Mouse (Mus musculus): Measurements from ENCODE around the gene Cmtm4. TPM values are rescaled to one million over a fixed set of nuclear protein-coding genes. Genes with fewer than 3 reads are reported as not detected.

The Cmtm4 gene
- polyA plus RNA-seq (2017; shearing (Covaris generic)): under 1 TPM; 0.31 to 0.66 TPM

GRCm38 (mm10) chr8:104395703-104396357 is at the start of gene Cmtm4:
TSS of gene Cmtm4 (minus strand) at chr8:104395807.

DNA sequence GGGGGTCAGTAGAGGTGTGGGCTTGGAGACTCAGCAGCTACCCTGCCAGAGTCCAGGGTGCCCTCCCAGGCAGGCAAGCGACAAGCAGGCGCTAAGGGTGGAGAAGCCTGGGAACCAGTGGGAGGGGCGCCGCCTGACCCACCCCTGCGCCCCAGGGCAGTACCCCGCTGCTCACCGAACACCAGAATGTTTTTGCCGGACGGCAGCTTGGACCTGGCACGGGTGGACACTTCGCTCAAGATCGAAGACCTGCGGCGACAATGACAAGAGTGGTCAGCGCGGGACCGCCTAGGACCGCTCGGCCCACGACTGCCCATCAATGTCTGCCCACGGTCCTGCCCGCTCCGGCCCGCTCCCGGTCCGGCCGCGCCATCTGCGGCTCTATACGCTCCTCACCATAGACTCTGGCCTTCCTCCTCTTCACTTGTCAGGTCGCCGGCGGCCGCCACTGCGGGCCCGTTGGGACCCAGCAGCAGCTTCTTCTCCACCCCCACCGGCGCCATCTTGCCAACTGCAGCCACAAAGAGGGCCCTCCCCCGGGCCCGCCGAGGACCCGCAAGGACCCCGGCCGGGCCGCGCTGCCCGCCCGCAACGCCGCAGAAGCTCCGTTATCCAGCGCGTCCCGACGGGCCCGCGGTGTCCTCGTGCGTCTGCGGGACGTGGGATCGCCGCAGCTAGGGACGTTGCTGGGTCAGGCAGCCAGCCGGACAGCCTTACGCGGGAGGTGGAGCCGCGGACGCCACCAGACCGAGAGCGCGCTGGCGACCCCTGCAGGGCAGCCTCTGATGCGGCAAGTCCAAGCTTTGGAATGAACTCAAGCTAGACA is 46.9 kb upstream of the Cmtm4 start, which contains the start of gene Dync1li2:
TSS of gene Dync1li2 (minus strand) at position 749 of the 826 bp plus-strand sequence.

DNA sequence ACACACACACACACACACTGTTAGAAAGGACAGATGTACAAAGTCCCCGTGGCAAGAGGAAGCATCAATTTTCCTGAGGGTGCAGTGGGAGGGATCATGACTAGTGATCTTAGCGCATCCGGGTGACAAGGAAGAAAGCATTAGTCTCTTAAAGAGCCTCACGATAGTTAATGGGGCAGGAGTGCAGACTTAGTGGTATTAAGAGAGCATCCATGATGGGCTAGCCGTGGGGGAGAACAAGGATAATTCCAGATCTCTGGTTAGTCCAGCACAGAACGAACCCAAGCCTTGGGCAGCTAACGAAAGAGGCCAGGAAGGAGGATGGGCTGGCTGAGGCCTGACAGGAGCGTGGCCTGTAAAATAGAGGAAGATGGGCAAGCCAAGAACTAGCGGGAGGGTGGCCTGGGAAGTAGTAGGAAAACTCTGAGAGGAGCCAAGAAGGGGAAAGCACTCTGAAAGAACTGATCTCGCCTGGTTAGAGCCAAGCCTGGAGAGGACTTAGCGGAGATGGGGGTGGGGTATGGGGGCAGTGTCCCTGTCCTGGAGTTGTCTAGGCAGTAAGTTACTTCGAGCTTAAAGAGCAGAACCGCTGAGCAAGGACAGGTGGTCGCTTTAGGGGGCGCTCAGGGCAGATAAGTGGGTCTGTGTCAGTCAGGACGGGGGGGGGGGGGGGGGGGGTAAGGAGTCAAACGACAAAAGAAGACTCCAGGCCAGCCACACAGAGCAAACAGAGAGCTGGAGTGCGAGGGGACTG is 56.2 kb downstream of the Cmtm4 start, which contains the start of gene Cmtm3:
TSS of gene Cmtm3 (plus strand) at position 182 of the 754 bp plus-strand sequence.

GRCm38 (mm10) chr8:104321930-104322329 is 73.7 kb downstream of the Cmtm4 start, which contains the start of gene Cmtm2b:
TSS of gene Cmtm2b (plus strand) at chr8:104322230.

DNA sequence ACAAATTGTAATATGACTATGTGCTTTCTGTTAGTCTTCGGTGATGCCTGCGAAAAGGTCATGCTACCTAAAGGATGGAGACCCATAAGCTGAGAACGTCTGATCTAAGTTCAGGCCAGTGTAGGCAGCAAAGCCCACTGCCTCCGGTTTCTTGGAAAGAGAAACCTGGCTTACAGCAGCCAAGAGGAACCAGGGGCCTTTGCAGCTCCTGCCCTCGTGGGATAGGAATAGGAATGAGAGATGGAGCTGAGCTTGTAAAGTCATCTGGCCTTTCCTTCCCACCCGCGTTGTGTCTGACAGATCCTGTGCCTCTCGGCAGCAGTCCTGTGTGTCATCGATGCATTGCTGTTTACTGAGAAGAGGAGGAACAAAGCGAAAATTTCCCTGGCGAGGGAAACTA is 74.3 kb downstream of the Cmtm4 start, which contains the start of gene Gm11020:
TSS of gene Gm11020 (plus strand) at position 301 of the 400 bp plus-strand sequence.

DNA sequence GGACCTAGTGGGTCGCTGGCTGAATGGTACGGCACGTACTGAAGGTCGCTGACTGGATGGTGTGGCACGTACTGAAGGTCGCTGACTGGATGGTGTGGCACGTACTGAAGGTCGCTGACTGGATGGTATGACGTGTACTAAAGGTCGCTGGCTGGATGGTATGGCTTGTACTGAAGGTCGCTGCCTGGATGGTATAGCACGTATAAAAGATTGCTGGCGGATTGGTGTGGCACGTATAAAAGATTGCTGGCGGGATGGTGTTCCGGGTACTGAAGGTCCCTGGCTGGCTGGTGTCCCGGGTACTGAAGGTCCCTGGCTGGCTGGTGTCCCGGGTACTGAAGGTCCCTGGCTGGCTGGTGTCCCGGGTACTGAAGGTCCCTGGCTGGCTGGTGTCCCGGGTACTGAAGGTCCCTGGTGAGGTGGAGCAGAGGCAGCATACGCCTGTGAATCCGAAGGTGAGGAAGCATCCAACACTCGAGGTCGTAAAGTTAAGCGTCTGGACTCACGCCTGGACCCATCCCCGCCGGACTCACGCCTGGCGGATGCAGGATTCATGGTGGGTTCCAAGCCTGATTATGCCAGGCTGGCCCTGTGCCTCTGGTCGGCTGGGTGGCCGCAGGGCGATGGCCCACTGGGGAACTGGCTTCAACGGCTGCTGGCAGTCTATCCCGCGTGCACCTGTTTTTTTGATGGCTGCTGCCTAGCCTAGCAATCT is 86.0 kb downstream of the Cmtm4 start, which contains the start of the genes Gm45711 and Cmtm1:
TSS of gene Gm45711 (minus strand) at position 641 of the 715 bp plus-strand sequence.
TSS of gene Cmtm1 (minus strand) at position 705 of the 715 bp plus-strand sequence.

Other genes with a start within 250 kb of the Cmtm4 start
- 1 to 10 TPM in 1 of 2 experiments, under 1 TPM in 1; 0.07 to 2.2 TPM for gene Bean1, start 225.4 kb downstream of the Cmtm4 start, polyA plus RNA-seq (2017; shearing (Covaris generic))
- 100 to 1,000 TPM in 1 of 2 experiments, 10 to 100 TPM in 1; 95.5 to 107 TPM for gene Tk2, start 147.2 kb downstream of the Cmtm4 start, polyA plus RNA-seq (2017; shearing (Covaris generic))
- gene Cklf, start 144.9 kb downstream of the Cmtm4 start, polyA plus RNA-seq (2017; shearing (Covaris generic)): 100 to 1,000 TPM; 106 to 127 TPM
- under 1 TPM in 1 of 2 experiments, not detected in 1; 0.84 TPM for gene Cmtm2a, start 102.6 kb downstream of the Cmtm4 start, polyA plus RNA-seq (2017; shearing (Covaris generic))
- gene Gm45711, start 85.7 kb downstream of the Cmtm4 start, polyA plus RNA-seq (2017; shearing (Covaris generic)): not detected
- gene Cmtm1, start 85.7 kb downstream of the Cmtm4 start, polyA plus RNA-seq (2017; shearing (Covaris generic)): under 1 TPM in 1 of 2 experiments, not detected in 1; 0.62 TPM
- gene Gm11020, start 74.2 kb downstream of the Cmtm4 start, polyA plus RNA-seq (2017; shearing (Covaris generic)): 1 to 10 TPM in 1 of 2 experiments, not detected in 1; 4.4 TPM
- gene Cmtm2b, start 73.6 kb downstream of the Cmtm4 start, polyA plus RNA-seq (2017; shearing (Covaris generic)): 1 to 10 TPM in 1 of 2 experiments, not detected in 1; 3.7 TPM
- 10 to 100 TPM; 14.5 to 30.9 TPM for gene Cmtm3, start 56.4 kb downstream of the Cmtm4 start, polyA plus RNA-seq (2017; shearing (Covaris generic))
- 10 to 100 TPM; 34.4 to 35.5 TPM for gene Dync1li2, start 47.2 kb upstream of the Cmtm4 start, polyA plus RNA-seq (2017; shearing (Covaris generic))
- gene Terb1, start 114.1 kb upstream of the Cmtm4 start, polyA plus RNA-seq (2017; shearing (Covaris generic)): under 1 TPM; 0.13 to 0.47 TPM
- 100 to 1,000 TPM in 1 of 2 experiments, 10 to 100 TPM in 1; 84.9 to 115 TPM for gene Nae1, start 138.8 kb upstream of the Cmtm4 start, polyA plus RNA-seq (2017; shearing (Covaris generic))
- gene Car7, start 138.9 kb upstream of the Cmtm4 start, polyA plus RNA-seq (2017; shearing (Covaris generic)): 1 to 10 TPM; 1.2 to 3.4 TPM
- gene Pdp2, start 195.6 kb upstream of the Cmtm4 start, polyA plus RNA-seq (2017; shearing (Covaris generic)): 1 to 10 TPM; 5.2 to 8.9 TPM
- gene Cdh16, start 228.6 kb upstream of the Cmtm4 start, polyA plus RNA-seq (2017; shearing (Covaris generic)): 1 to 10 TPM in 1 of 2 experiments, not detected in 1; 2.2 TPM
- gene Rrad, start 235.5 kb upstream of the Cmtm4 start, polyA plus RNA-seq (2017; shearing (Covaris generic)): 10 to 100 TPM; 51.9 to 63.5 TPM
- gene Ciao2b, start 246.2 kb upstream of the Cmtm4 start, polyA plus RNA-seq (2017; shearing (Covaris generic)): 100 to 1,000 TPM; 106 to 126 TPM

All from inflammation-experienced regulatory T-cells (primary cell).